In the genomic region with DNA sequence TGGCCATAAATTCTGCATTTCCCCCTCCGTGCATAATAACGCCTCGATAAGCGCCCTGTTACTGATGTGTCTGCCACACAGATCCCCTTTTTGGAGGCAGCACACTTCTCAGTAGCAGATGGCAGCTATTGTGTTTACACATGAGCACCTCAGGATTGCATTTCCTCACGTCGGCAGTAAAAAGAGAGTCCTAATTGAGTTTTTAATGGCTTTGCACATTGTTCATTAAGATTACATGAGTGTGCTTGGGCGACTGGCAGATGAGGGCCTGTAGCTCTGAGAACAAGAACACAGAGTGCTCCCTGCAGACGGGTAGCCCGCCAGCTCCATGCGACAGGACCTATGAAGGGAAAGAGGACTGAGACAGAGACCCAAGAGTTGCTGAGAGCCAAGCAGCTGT, we compare ENCODE assay signal across 12 mouse cellular contexts.
DNase-seq lines count a peak whose midpoint lies in the region; ATAC-seq lines count a peak whose summit lies in the region.
"Had no signal": no experiment of that assay in that cellular context is flagged by ENCODE, and none has a peak within 500 bp of the region (broad histone marks: within the 10 kb centered on the region; RNA-seq: fewer than 3 reads in every experiment).

No protein-coding gene starts in this region.

- WGBS in kidney, embryonic 15.5 days, result 33% methylated on average over 10 of the region's 10 CpGs
- WGBS in embryonic facial prominence, embryonic 14.5 days, result 78% methylated on average over 10 of the region's 10 CpGs
- WGBS in hindbrain, embryonic 14.5 days, result 25% methylated on average over 10 of the region's 10 CpGs
- 17% methylated on average over 10 of the region's 10 CpGs for WGBS in neural tube, embryonic 13.5 days

- no peak overlapping the region for H3K9ac ChIP-seq in kidney, embryonic 15.5 days
- H3K9ac ChIP-seq in embryonic facial prominence, embryonic 14.5 days (ENCODE audit: low read depth, low read length), result no peak overlapping the region
- no peak overlapping the region for H3K9ac ChIP-seq in hindbrain, embryonic 14.5 days
- H3K9ac ChIP-seq in neural tube, embryonic 13.5 days, result no peak overlapping the region
- H3K9ac ChIP-seq: liver, embryonic 15.5 days; stomach, embryonic 15.5 days had no signal

- 0 out of 2 replicates have a peak, but pooled peaks cover 7% of the 10 kb centered on the region for H3K4me1 ChIP-seq in kidney, embryonic 15.5 days
- H3K4me1 ChIP-seq in embryonic facial prominence, embryonic 14.5 days (ENCODE audit: control insufficient read depth, insufficient read depth, low read length), result no peaks in the 10 kb centered on the region
- peaks cover 4% of the 10 kb centered on the region for H3K4me1 ChIP-seq in hindbrain, embryonic 14.5 days (replicated peaks; ENCODE audit: control insufficient read depth, insufficient read depth, low read length)
- H3K4me1 ChIP-seq in neural tube, embryonic 13.5 days (replicated peaks), result peaks cover 26% of the 10 kb centered on the region
- H3K4me1 ChIP-seq: liver, embryonic 15.5 days; stomach, embryonic 15.5 days had no signal

- no peaks in the 10 kb centered on the region for H3K27me3 ChIP-seq in kidney, embryonic 15.5 days
- H3K27me3 ChIP-seq in embryonic facial prominence, embryonic 14.5 days (replicated peaks; ENCODE audit: control insufficient read depth, insufficient read depth, low read length), result no peaks in the 10 kb centered on the region
- H3K27me3 ChIP-seq in hindbrain, embryonic 14.5 days (ENCODE audit: control insufficient read depth, insufficient read depth, low read length), result no peaks in the 10 kb centered on the region
- H3K27me3 ChIP-seq in neural tube, embryonic 13.5 days, result no peaks in the 10 kb centered on the region
- H3K27me3 ChIP-seq: liver, embryonic 15.5 days; stomach, embryonic 15.5 days had no signal

- peak; percentile 22; the same call in 1 of the 2 replicates for ATAC-seq in kidney, embryonic 15.5 days (replicated peaks; ENCODE audit: low FRiP score)
- peak; percentile 53 for ATAC-seq in embryonic facial prominence, embryonic 14.5 days (ENCODE audit: low read depth)
- ATAC-seq in hindbrain, embryonic 14.5 days (ENCODE audit: low FRiP score), result peak; percentile 79
- peak; percentile 95 for ATAC-seq in neural tube, embryonic 13.5 days (ENCODE audit: low read depth)

- no peak for DNase-seq in kidney, adult 8-10 months
- DNase-seq in embryonic facial prominence, embryonic 14.5 days (ENCODE audit: low spot score), result peak; percentile 31
- DNase-seq in hindbrain, embryonic 14.5 days (ENCODE audit: low spot score), result peak; percentile 60
- DNase-seq in urinary bladder, postnatal 10 days (ENCODE audit: low spot score), result no peak
- no peak for DNase-seq in gastrocnemius, postnatal 25 days
- no peak for DNase-seq in layer of hippocampus, adult 9-10 months (ENCODE audit: low spot score)
- DNase-seq: adrenal gland, postnatal 25 days; kidney, postnatal 25 days had no signal

- no peak overlapping the region for H3K4me3 ChIP-seq in kidney, embryonic 15.5 days (replicated peaks)
- H3K4me3 ChIP-seq in embryonic facial prominence, embryonic 14.5 days (ENCODE audit: low read depth, low read length), result no peak overlapping the region
- no peak overlapping the region for H3K4me3 ChIP-seq in hindbrain, embryonic 14.5 days (replicated peaks; ENCODE audit: low read length)
- no peak overlapping the region for H3K4me3 ChIP-seq in neural tube, embryonic 13.5 days
- H3K4me3 ChIP-seq: liver, embryonic 15.5 days; stomach, embryonic 15.5 days had no signal

- H3K4me2 ChIP-seq in kidney, embryonic 15.5 days, result no peak overlapping the region
- no peak overlapping the region for H3K4me2 ChIP-seq in embryonic facial prominence, embryonic 14.5 days (ENCODE audit: low read depth, low read length)
- no peak overlapping the region for H3K4me2 ChIP-seq in hindbrain, embryonic 14.5 days (replicated peaks)
- H3K4me2 ChIP-seq in neural tube, embryonic 13.5 days, result no peak overlapping the region
- H3K4me2 ChIP-seq: liver, embryonic 15.5 days; stomach, embryonic 15.5 days had no signal

- H3K36me3 ChIP-seq in kidney, embryonic 15.5 days, result no peaks in the 10 kb centered on the region
- H3K36me3 ChIP-seq in embryonic facial prominence, embryonic 14.5 days (ENCODE audit: control insufficient read depth, insufficient read depth, low read length), result no peaks in the 10 kb centered on the region
- no peaks in the 10 kb centered on the region for H3K36me3 ChIP-seq in hindbrain, embryonic 14.5 days (replicated peaks; ENCODE audit: control insufficient read depth, insufficient read depth)
- no peaks in the 10 kb centered on the region for H3K36me3 ChIP-seq in neural tube, embryonic 13.5 days
- H3K36me3 ChIP-seq: liver, embryonic 15.5 days; stomach, embryonic 15.5 days had no signal

- no peaks in the 10 kb centered on the region for H3K9me3 ChIP-seq in kidney, embryonic 15.5 days (replicated peaks)
- no peaks in the 10 kb centered on the region for H3K9me3 ChIP-seq in embryonic facial prominence, embryonic 14.5 days (ENCODE audit: control insufficient read depth, low read length)
- no peaks in the 10 kb centered on the region for H3K9me3 ChIP-seq in hindbrain, embryonic 14.5 days (ENCODE audit: control insufficient read depth, low read length)
- H3K9me3 ChIP-seq in neural tube, embryonic 13.5 days, result no peaks in the 10 kb centered on the region
- H3K9me3 ChIP-seq: liver, embryonic 15.5 days; stomach, embryonic 15.5 days had no signal

- H3K27ac ChIP-seq in kidney, embryonic 15.5 days, result no peak overlapping the region
- no peak overlapping the region for H3K27ac ChIP-seq in embryonic facial prominence, embryonic 14.5 days (replicated peaks; ENCODE audit: low read depth, low read length)
- H3K27ac ChIP-seq in hindbrain, embryonic 14.5 days, result peak overlapping the region; percentile 73
- H3K27ac ChIP-seq in neural tube, embryonic 13.5 days (replicated peaks), result peak overlapping the region; percentile 81
- H3K27ac ChIP-seq: liver, embryonic 15.5 days; stomach, embryonic 15.5 days had no signal

Comparison
In these comparisons a context has a peak if more than half of its experiments do, and no peak if none do; other contexts are left out.
1. ATAC-seq: peak in every context shown above with its lines; median percentile 95 in neural tube, embryonic 13.5 days; 79 in hindbrain, embryonic 14.5 days; 53 in embryonic facial prominence, embryonic 14.5 days; 22 in kidney, embryonic 15.5 days.
2. H3K27ac ChIP-seq: peak in hindbrain, embryonic 14.5 days (single experiment) and neural tube, embryonic 13.5 days (single experiment); none in kidney, embryonic 15.5 days (single experiment) and embryonic facial prominence, embryonic 14.5 days (single experiment).
3. DNase-seq: peak in embryonic facial prominence, embryonic 14.5 days (single experiment) and hindbrain, embryonic 14.5 days (single experiment); none in kidney, adult 8-10 months (0 of 2), urinary bladder, postnatal 10 days (single experiment), gastrocnemius, postnatal 25 days (single experiment) and layer of hippocampus, adult 9-10 months (single experiment).